Mouse (Mus musculus) heart, adult 9 months (tissue): ENCODE measurements around the gene Ccdc180.
A peak's percentile ranks its signal among the peaks of the same experiment; 100 is the strongest.

Experiments
- DNase-seq, 2 experiments: peaks; one replicate each; pipeline ENCODE4 v3.0.0; 2022; ENCODE audit warnings: low spot score in 2 of 2

The Ccdc180 gene

GRCm38 (mm10) chr4:45890066-45890761 is at the start of gene Ccdc180:
TSS of gene Ccdc180 (plus strand) at chr4:45890303.
- peak; percentile 36 to 48 for DNase-seq

GRCm38 (mm10) chr4:45844355-45844754 is 45.7 kb upstream of the Ccdc180 start:
- DNase-seq, result no peak

GRCm38 (mm10) chr4:45846263-45846662 is 43.8 kb upstream of the Ccdc180 start:
- no peak for DNase-seq

GRCm38 (mm10) chr4:45848109-45848824 is 41.8 kb upstream of the Ccdc180 start, which contains the start of gene Stra6l:
TSS of gene Stra6l (plus strand) at chr4:45848664.
- DNase-seq, result no peak

- no peak for DNase-seq
These were observed 41.3 kb upstream of the Ccdc180 start for GRCm38 (mm10) chr4:45848825-45849156.

- no peak for DNase-seq
These were observed 40.7 kb upstream of the Ccdc180 start for GRCm38 (mm10) chr4:45849419-45849818.

GRCm38 (mm10) chr4:45851640-45852051 is 38.5 kb upstream of the Ccdc180 start:
- no peak for DNase-seq

GRCm38 (mm10) chr4:45853496-45854246 is 36.4 kb upstream of the Ccdc180 start:
- no peak for DNase-seq

GRCm38 (mm10) chr4:45855803-45856424 is 34.2 kb upstream of the Ccdc180 start:
- DNase-seq, result peak; percentile 33 to 63

GRCm38 (mm10) chr4:45861160-45861559 is 28.9 kb upstream of the Ccdc180 start:
- DNase-seq, result no peak

GRCm38 (mm10) chr4:45867416-45867815 is 22.7 kb upstream of the Ccdc180 start:
- no peak for DNase-seq

- no peak for DNase-seq
These were observed 20.9 kb upstream of the Ccdc180 start for GRCm38 (mm10) chr4:45869021-45869815.

GRCm38 (mm10) chr4:45872147-45872546 is 18.0 kb upstream of the Ccdc180 start:
- no peak for DNase-seq

GRCm38 (mm10) chr4:45878929-45879328 is 11.2 kb upstream of the Ccdc180 start:
- DNase-seq, result peak in 1 of 2 experiments; percentile 19

GRCm38 (mm10) chr4:45882521-45882920 is 7.6 kb upstream of the Ccdc180 start:
- DNase-seq, result no peak

GRCm38 (mm10) chr4:45883250-45883649 is 6.9 kb upstream of the Ccdc180 start:
- peak in 1 of 2 experiments; percentile 13 for DNase-seq

GRCm38 (mm10) chr4:45889487-45889886 is 616 bp upstream of the Ccdc180 start:
- DNase-seq, result no peak

GRCm38 (mm10) chr4:45896425-45897081 is 6.5 kb downstream of the Ccdc180 start:
- DNase-seq, result no peak

GRCm38 (mm10) chr4:45898413-45898812 is 8.3 kb downstream of the Ccdc180 start:
- no peak for DNase-seq

GRCm38 (mm10) chr4:45909256-45909655 is 19.2 kb downstream of the Ccdc180 start:
- DNase-seq, result no peak

- DNase-seq, result no peak
These were observed 19.8 kb downstream of the Ccdc180 start for GRCm38 (mm10) chr4:45909924-45910323.
